Mouse (Mus musculus) neural tube, embryonic 14.5 days (tissue): ENCODE measurements at regions not wholly inside any gene's neighbourhood (a gene's known extent, or its start where the extent isn't known, plus 50 kb on each side); places are given as distances from the start of the nearest gene placed in this dataset.

ENCODE experiments used
- ATAC-seq: fragments of 200-750 bp; cut with Nextera tagmentation; 2 replicates; pipeline ENCODE4 v1.8.0; 2017; ENCODE audit warnings: low read depth, mild to moderate bottlenecking, moderate TSS enrichment, moderate library complexity
- H3K27ac ChIP-seq: fragments of 300-500 bp; sonication (generic); 2 replicates; pipeline ENCODE4 v1.5.1; 2014; ENCODE audit warnings: low read depth, mild to moderate bottlenecking, control low read depth, low read length, moderate library complexity, mixed read lengths
- H3K27me3 ChIP-seq: fragments of 300-500 bp; sonication (generic); 2 replicates; pipeline ENCODE4 v1.6.1; 2014; ENCODE audit warnings: low read length; ENCODE audit not compliant: control insufficient read depth, insufficient read depth
- H3K36me3 ChIP-seq: fragments of 300-500 bp; sonication (generic); 2 replicates; pipeline ENCODE4 v1.6.1; 2014; ENCODE audit warnings: low read length, mixed read lengths; ENCODE audit not compliant: control insufficient read depth, insufficient read depth
- H3K4me1 ChIP-seq: fragments of 300-500 bp; sonication (generic); 2 replicates; pipeline ENCODE4 v1.6.1; 2014; ENCODE audit warnings: low read length; ENCODE audit not compliant: control insufficient read depth, insufficient read depth
- H3K4me2 ChIP-seq: fragments of 300-500 bp; sonication (generic); 2 replicates; pipeline ENCODE4 v1.6.1; 2014; ENCODE audit warnings: mild to moderate bottlenecking, low read depth, low read length, control low read depth
- H3K4me3 ChIP-seq: fragments of 300-500 bp; sonication (generic); 2 replicates; pipeline ENCODE4 v1.5.1; 2014; ENCODE audit warnings: low read depth, low read length, control low read depth, mixed read lengths
- H3K9ac ChIP-seq: fragments of 300-500 bp; sonication (generic); replicated peaks from 2 replicates; pipeline ENCODE4 v1.6.1; 2014; ENCODE audit warnings: low read depth, mild to moderate bottlenecking, control low read depth, low read length, mixed read lengths
- H3K9me3 ChIP-seq: fragments of 300-500 bp; sonication (generic); 2 replicates; pipeline ENCODE4 v1.6.1; 2016; ENCODE audit warnings: low read length; ENCODE audit not compliant: control insufficient read depth
- WGBS: fragments of 180-500 bp; shearing (Covaris S2); extraction: QIAGEN DNeasy Blood & Tissue Kit; methylation state at CpG from one replicate; pipeline ENCODE4 v1.1.7; 2014; 5-methylcytosine and 5-hydroxymethylcytosine counted together

DNA sequence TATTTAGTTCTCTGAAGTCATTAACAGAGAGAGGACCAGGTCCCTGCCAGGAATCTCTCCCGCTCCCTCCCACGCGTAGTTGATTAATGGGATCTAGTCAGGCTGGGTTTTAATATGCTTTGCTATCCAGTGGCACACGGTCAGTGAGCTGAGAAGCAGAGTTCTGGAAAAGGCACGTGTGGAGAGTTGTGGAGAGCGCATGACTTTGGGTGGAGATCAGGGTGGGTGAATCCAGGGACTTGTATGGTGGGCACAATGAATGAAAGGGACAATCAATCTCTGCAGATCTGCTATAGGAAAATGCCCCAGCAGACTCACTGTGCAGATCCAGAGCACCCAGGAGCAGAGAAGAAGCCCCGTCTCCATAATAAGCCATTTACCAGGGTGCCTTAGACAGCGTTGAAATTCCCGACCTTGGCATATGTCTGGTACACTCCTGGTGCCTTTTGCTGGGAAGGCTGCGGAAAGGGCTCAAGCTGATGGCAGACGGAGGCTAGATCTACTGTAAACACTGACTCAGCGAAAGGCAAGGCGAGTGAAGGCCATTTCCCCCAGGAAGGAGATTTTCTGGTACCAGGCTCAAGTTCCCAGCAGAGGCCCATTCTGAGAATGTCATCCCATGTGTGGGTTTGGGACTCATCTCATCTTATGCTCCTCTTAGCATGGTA lies 222.5 kb downstream of the Fam43a start:
- 55% methylated on average over 13 of the region's 13 CpGs for WGBS
- Histone ChIP-seq H3K4me3 (no peak overlapping the region), H3K4me1 (peaks cover 9% of the 10 kb centered on the region; the same call in 1 of the 2 replicates), H3K4me2 (0 out of 2 replicates have a peak overlapping the region, but pooled peaks have one; percentile 19), H3K9ac (no peak overlapping the region), H3K36me3 (no peaks in the 10 kb centered on the region), H3K27me3 (no peaks in the 10 kb centered on the region), H3K9me3 (no peaks in the 10 kb centered on the region), H3K27ac (peak overlapping the region; percentile 40)
- ATAC-seq = peak; percentile 34; the same call in 1 of the 2 replicates

DNA sequence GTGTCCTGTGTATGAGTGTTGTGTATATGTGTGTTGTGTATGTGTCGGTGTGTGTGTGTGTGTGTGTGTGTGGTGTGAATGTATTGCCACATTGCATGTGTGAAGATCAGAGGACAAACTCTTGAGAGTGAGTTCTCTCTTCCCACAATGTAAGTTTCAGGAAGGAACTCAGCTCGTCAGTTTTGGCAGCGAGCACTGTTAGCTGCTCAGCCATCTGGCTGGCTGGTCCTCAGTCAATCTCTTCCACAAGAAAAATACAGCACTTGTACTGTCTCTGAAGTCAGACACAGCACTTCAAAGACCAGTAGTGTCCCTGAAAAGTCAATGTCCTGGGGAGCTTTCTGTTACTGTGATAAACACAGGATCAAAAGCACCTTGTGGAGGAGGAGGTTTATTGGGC lies 226.6 kb downstream of the Fam43a start:
- H3K9me3 ChIP-seq = no peaks in the 10 kb centered on the region
- no peaks in the 10 kb centered on the region for H3K36me3 ChIP-seq
- no peak for ATAC-seq
- no peak overlapping the region for H3K9ac ChIP-seq
- 56% methylated on average over 3 of the region's 3 CpGs for WGBS
- peaks cover 9% of the 10 kb centered on the region; the same call in 1 of the 2 replicates for H3K4me1 ChIP-seq
- no peaks in the 10 kb centered on the region for H3K27me3 ChIP-seq
- H3K4me2 ChIP-seq = no peak overlapping the region
- H3K4me3 ChIP-seq = no peak overlapping the region
- no peak overlapping the region for H3K27ac ChIP-seq

DNA sequence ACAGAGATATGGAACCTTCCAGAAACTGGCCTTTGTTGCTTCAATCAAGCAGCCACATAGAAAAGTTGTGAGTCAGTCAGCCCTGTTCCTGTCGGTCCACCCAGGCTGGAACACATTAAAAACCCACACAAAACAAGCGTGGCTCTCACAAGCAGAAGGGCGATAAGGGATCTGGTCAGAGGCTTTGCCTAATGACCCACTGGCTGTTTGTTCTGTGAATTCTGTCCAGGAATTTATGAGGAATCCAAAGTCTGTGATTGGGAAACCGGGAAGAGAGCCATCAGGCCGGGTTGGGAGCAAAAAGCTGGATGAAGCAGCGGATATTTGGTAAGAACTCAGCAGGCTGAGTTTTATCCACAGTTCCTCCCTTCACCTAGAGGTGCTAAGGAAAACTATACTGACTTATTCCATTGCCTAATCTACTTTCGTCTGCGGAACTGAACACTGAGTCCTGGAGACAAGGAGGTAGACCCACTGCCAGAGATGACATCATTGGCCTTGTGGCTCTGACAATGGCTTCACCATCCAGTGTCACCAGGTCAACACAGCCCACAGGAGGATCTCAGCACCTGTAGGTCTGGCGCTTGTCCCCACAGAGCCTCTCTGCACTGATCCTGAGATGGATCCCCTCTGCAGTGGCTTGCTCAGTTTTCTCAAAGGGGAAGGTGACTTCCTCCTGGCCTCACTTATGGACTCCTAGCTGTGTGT lies 228.5 kb downstream of the Fam43a start:
- H3K27ac ChIP-seq = no peak overlapping the region
- no peak overlapping the region for H3K4me2 ChIP-seq
- H3K9me3 ChIP-seq = no peaks in the 10 kb centered on the region
- H3K27me3 ChIP-seq = no peaks in the 10 kb centered on the region
- no peaks in the 10 kb centered on the region for H3K4me1 ChIP-seq
- ATAC-seq = no peak
- WGBS = 86% methylated on average over 9 of the region's 9 CpGs
- H3K4me3 ChIP-seq = no peak overlapping the region
- H3K36me3 ChIP-seq = no peaks in the 10 kb centered on the region
- H3K9ac ChIP-seq = no peak overlapping the region

DNA sequence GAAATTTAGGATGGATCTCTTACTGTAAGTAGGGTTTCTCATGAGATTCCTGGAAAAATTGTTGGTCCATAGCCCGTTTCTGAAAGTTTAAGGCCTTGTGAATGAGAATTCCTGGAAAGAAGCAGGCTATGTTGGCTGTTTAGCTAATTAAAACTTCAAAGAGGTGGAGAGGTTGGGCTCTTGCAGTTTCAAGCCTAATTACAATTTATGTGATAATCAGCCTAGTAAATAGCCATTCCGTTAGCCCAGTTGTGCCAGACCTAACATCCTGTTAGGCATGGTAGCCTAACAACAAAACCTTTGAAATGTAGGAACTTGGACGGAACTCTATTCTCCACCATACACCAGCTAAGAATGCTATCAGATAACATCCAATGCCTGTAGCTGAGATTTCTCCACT lies 235.0 kb downstream of the Fam43a start:
- Histone ChIP-seq H3K27ac (no peak overlapping the region), H3K4me1 (no peaks in the 10 kb centered on the region), H3K27me3 (no peaks in the 10 kb centered on the region), H3K36me3 (no peaks in the 10 kb centered on the region), H3K4me3 (no peak overlapping the region), H3K4me2 (no peak overlapping the region), H3K9me3 (no peaks in the 10 kb centered on the region), H3K9ac (no peak overlapping the region)
- no peak for ATAC-seq
- WGBS = 40% methylated on average over 3 of the region's 3 CpGs

DNA sequence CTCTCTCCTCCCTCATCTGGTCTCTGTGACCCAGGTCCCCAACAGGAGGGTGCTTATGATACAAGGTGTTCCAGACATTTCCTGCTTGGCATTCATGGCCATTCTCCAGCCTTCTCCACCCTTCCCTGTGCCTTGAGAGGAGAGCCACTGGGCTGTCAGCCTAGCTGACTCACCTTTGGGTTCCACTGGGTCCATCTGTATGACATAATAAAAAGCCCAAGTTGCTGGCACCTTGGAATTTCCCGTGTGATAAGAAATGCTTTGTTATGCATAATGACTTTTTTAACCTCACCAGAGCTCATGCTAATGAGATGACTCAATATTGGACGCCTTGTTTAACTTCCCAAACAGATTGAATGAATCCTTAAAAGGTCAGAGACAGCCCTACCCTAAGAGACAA lies 236.2 kb downstream of the Fam43a start:
- ATAC-seq = no peak
- WGBS = 55% methylated on average over 2 of the region's 2 CpGs
- H3K4me2 ChIP-seq = no peak overlapping the region

DNA sequence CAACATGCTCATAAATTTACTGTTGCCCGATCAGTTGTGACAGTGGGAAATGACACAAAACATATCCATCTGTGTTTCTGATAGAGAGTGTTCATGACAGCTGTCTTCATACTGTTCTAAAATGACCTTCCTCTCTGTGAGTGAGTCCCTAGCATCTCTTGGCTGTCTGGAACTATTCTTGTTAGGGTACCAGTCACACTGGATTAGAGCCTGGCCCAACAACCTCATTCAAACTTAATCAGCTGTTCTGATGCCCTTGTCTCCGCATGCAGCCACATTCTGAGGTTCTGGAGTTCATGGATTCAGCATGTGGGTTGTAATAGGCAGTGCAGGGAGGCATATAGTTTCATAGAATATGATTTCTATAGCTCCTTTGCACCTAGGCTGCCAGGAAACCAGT lies 238.4 kb downstream of the Xxylt1 start:
- ATAC-seq = no peak
- H3K36me3 ChIP-seq = no peaks in the 10 kb centered on the region
- no peak overlapping the region for H3K27ac ChIP-seq
- no peak overlapping the region for H3K4me3 ChIP-seq
- H3K4me2 ChIP-seq = no peak overlapping the region
- no peaks in the 10 kb centered on the region for H3K27me3 ChIP-seq
- no peaks in the 10 kb centered on the region for H3K4me1 ChIP-seq
- H3K9ac ChIP-seq = no peak overlapping the region
- H3K9me3 ChIP-seq = no peaks in the 10 kb centered on the region
- 73% methylated on average over 2 of the region's 2 CpGs for WGBS

More for the DNA sequence above, 236.2 kb downstream of the Fam43a start:
- Histone ChIP-seq H3K36me3 (no peaks in the 10 kb centered on the region), H3K27ac (no peak overlapping the region), H3K27me3 (no peaks in the 10 kb centered on the region), H3K4me3 (no peak overlapping the region), H3K4me1 (no peaks in the 10 kb centered on the region), H3K9me3 (no peaks in the 10 kb centered on the region), H3K9ac (no peak overlapping the region)

DNA sequence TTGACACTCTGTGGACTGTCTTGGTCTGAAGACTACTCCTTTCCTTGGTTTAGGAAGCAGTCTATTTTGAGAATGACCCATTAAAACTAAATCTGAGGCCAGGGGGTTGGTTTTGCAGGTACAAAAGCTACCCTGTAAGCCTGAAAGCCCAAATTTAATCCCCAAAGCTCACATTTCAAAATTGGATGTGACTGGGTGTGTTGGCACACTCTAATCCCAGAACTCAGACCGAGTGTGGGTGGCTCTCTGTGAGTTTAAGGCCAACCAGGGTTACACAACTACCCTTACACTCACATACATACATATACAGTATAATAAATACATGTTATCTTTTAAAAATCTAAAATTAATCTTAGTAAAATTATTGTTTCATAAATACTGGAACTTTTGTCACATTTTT lies 228.6 kb downstream of the Xxylt1 start:
- H3K27ac ChIP-seq = no peak overlapping the region
- H3K4me3 ChIP-seq = no peak overlapping the region
- no peak overlapping the region for H3K9ac ChIP-seq
- WGBS = 84% methylated on average over 1 of the region's 1 CpGs
- H3K9me3 ChIP-seq = no peaks in the 10 kb centered on the region
- ATAC-seq = no peak
- no peaks in the 10 kb centered on the region for H3K36me3 ChIP-seq
- H3K4me2 ChIP-seq = no peak overlapping the region
- no peaks in the 10 kb centered on the region for H3K27me3 ChIP-seq
- no peaks in the 10 kb centered on the region for H3K4me1 ChIP-seq

DNA sequence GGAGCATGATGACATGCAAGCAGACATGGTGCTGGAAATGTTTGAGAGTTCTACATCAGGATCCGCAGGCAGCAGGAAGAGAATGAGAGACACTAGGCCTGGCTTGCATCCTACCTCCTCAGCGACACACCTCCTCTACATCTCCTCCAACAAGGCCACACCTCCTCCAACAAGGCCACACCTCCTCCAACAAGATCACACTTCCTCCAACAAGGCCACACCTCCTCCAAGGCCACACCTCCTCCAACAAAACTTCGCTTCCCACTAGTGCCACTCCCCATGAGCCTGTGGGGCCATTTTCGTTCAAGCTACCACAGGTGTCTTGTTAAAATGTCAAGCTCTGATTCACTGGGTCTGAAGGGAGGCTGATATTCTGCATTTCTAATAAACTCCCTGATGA lies 226.5 kb downstream of the Xxylt1 start:
- Histone ChIP-seq H3K9ac (no peak overlapping the region), H3K27ac (no peak overlapping the region), H3K9me3 (no peaks in the 10 kb centered on the region), H3K4me2 (no peak overlapping the region), H3K4me3 (no peak overlapping the region), H3K27me3 (no peaks in the 10 kb centered on the region), H3K4me1 (no peaks in the 10 kb centered on the region), H3K36me3 (no peaks in the 10 kb centered on the region)
- no peak for ATAC-seq
- WGBS = 82% methylated on average over 4 of the region's 4 CpGs

DNA sequence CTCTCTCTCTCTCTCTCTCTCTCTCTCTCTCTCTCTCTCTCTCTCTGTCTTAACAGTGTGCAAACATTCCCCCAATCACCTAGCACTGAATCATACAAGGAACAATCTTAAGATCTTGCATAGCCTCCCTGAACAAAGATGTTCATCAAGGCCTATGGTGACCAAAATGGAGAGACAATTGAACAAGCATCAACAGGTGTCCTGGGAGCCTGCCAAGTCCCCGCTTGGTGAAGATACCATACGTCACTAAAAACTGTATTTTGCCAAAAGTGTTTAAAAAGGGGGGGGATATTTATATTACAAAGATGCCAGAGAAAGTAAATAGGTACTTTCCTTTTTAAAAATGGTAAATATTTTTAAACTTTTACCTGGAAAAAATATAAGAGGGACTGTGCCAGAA lies 223.6 kb downstream of the Xxylt1 start:
- ATAC-seq = no peak
- Histone ChIP-seq H3K9ac (no peak overlapping the region), H3K27ac (no peak overlapping the region), H3K27me3 (no peaks in the 10 kb centered on the region), H3K4me3 (no peak overlapping the region), H3K4me1 (no peaks in the 10 kb centered on the region), H3K9me3 (no peaks in the 10 kb centered on the region), H3K4me2 (no peak overlapping the region), H3K36me3 (no peaks in the 10 kb centered on the region)
- 76% methylated on average over 2 of the region's 2 CpGs for WGBS
